Mouse (Mus musculus) bone marrow, adult 2 months (tissue): ENCODE measurements around the gene Nsun7. TPM values are rescaled to one million over a fixed set of nuclear protein-coding genes. Genes with fewer than 3 reads are reported as not detected.

Source experiments
- H3K27ac ChIP-seq: fragments of 200-500 bp; 2 replicates; pipeline ENCODE4 v1.5.1; 2012; ENCODE audit warnings: low read depth, mild to moderate bottlenecking, control low read depth, inconsistent platforms, low read length; ENCODE audit not compliant: control insufficient read depth, poor library complexity, insufficient read depth
- H3K4me1 ChIP-seq: fragments of 200-500 bp; 2 replicates; pipeline ENCODE4 v1.6.1; 2011; ENCODE audit warnings: low read length; ENCODE audit not compliant: control insufficient read depth, insufficient read depth
- H3K4me3 ChIP-seq: fragments of 200-500 bp; replicated peaks from 2 replicates; pipeline ENCODE3; 2011; ENCODE audit warnings: mild to moderate bottlenecking, low read depth, low read length, control low read depth; ENCODE audit not compliant: control insufficient read depth
- CTCF ChIP-seq: fragments of 200-500 bp; IDR thresholded peaks from 2 replicates; pipeline ENCODE4 v1.5.1; 2011; ENCODE audit warnings: low read length, control low read depth; ENCODE audit not compliant: control insufficient read depth, insufficient read depth
- POLR2A ChIP-seq: fragments of 200-500 bp; IDR thresholded peaks from 2 replicates; pipeline ENCODE4 v1.6.1; 2011; ENCODE audit warnings: low read depth, mild to moderate bottlenecking, control low read depth, low read length, borderline replicate concordance; ENCODE audit not compliant: control insufficient read depth
- WGBS: fragments of 180-500 bp; shearing (Covaris S2); methylation state at CpG from one replicate; pipeline ENCODE4 v1.1.7; 2018; 5-methylcytosine and 5-hydroxymethylcytosine counted together
- polyA plus RNA-seq: library from polyadenylated mRNA; stranded (reverse); fragments of >200 nt; gene quantifications from 2 replicates; pipeline ENCODE4 v1.2.4, GENCODE M21; 2011; ENCODE audit warnings: low replicate concordance; ENCODE audit not compliant: missing spikeins, insufficient read depth, insufficient read length

Gene Nsun7
- polyA plus RNA-seq, 1 experiment, result 0.82 TPM

- H3K27ac ChIP-seq, result no peak overlapping the region
- 59% methylated on average over 2 of the region's 2 CpGs for WGBS
- H3K4me1 ChIP-seq, result no peaks in the 10 kb centered on the region
- no peak overlapping the region for H3K4me3 ChIP-seq
- TF ChIP-seq POLR2A (no peak), CTCF (no peak)
Measured at GRCm38 (mm10) chr5:66344182-66344581, 84.5 kb downstream of the Nsun7 start.

GRCm38 (mm10) chr5:66345140-66345539 lies 85.4 kb downstream of the Nsun7 start:
- H3K27ac ChIP-seq, result no peak overlapping the region
- TF ChIP-seq POLR2A (no peak), CTCF (no peak)
- no peaks in the 10 kb centered on the region for H3K4me1 ChIP-seq
- no peak overlapping the region for H3K4me3 ChIP-seq
- WGBS, result 33% methylated on average over 3 of the region's 3 CpGs

GRCm38 (mm10) chr5:66346756-66347155 lies 87.1 kb downstream of the Nsun7 start:
- Histone ChIP-seq H3K4me3 (no peak overlapping the region), H3K4me1 (no peaks in the 10 kb centered on the region), H3K27ac (no peak overlapping the region)
- no peak for TF ChIP-seq POLR2A
- WGBS, result 88% methylated on average over 6 of the region's 6 CpGs

Other genes starting within 250 kb of the Nsun7 start
- gene Rbm47, start 86.8 kb upstream of the Nsun7 start, polyA plus RNA-seq, result 3.7 and 4.9 TPM in 2 replicates